Mouse (Mus musculus): ENCODE data around the gene Prc1.

The Prc1 gene

GRCm38 (mm10) chr7:80294062-80294763, at the start of gene Prc1:
Gene Prc1, plus strand, starts transcription at chr7:80294450.
- DNase-seq (ENCODE audit: low spot score) = peak; percentile 98

GRCm38 (mm10) chr7:80244851-80245250, 49.4 kb upstream of the Prc1 start:
- no peak for DNase-seq (ENCODE audit: low spot score)

- peak; percentile 93 for DNase-seq (ENCODE audit: low spot score)
Observed at GRCm38 (mm10) chr7:80246148-80246721, 48.0 kb upstream of the Prc1 start, which contains the start of gene Ttll13. Gene Ttll13, plus strand, starts transcription at chr7:80246376.

- DNase-seq (ENCODE audit: low spot score) = no peak
Observed at GRCm38 (mm10) chr7:80246859-80247258, 47.4 kb upstream of the Prc1 start.

- DNase-seq (ENCODE audit: low spot score) = no peak
Observed at GRCm38 (mm10) chr7:80252437-80252836, 41.8 kb upstream of the Prc1 start.

GRCm38 (mm10) chr7:80252886-80253285, 41.4 kb upstream of the Prc1 start:
- DNase-seq (ENCODE audit: low spot score) = no peak

- no peak for DNase-seq (ENCODE audit: low spot score)
Observed at GRCm38 (mm10) chr7:80255981-80256380, 38.3 kb upstream of the Prc1 start.

- no peak for DNase-seq (ENCODE audit: low spot score)
Observed at GRCm38 (mm10) chr7:80257706-80258105, 36.5 kb upstream of the Prc1 start.

GRCm38 (mm10) chr7:80260625-80261371, 33.5 kb upstream of the Prc1 start, which contains the start of gene Ngrn:
Gene Ngrn, plus strand, starts transcription at chr7:80261215.
- DNase-seq (ENCODE audit: low spot score) = peak; percentile 76

GRCm38 (mm10) chr7:80261372-80261990, 32.8 kb upstream of the Prc1 start:
- no peak for DNase-seq (ENCODE audit: low spot score)

- DNase-seq (ENCODE audit: low spot score) = no peak
Observed at GRCm38 (mm10) chr7:80264606-80265005, 29.6 kb upstream of the Prc1 start.

- no peak for DNase-seq (ENCODE audit: low spot score)
Observed at GRCm38 (mm10) chr7:80267764-80268163, 26.5 kb upstream of the Prc1 start.

- peak; percentile 94 for DNase-seq (ENCODE audit: low spot score)
Observed at GRCm38 (mm10) chr7:80268897-80269750, 25.1 kb upstream of the Prc1 start, which contains the start of gene Vps33b. Gene Vps33b, plus strand, starts transcription at chr7:80269649.

GRCm38 (mm10) chr7:80269751-80270255, 24.4 kb upstream of the Prc1 start:
- no peak for DNase-seq (ENCODE audit: low spot score)

- DNase-seq (ENCODE audit: low spot score) = no peak
Observed at GRCm38 (mm10) chr7:80273456-80273855, 20.8 kb upstream of the Prc1 start.

- no peak for DNase-seq (ENCODE audit: low spot score)
Observed at GRCm38 (mm10) chr7:80276374-80276773, 17.9 kb upstream of the Prc1 start.

GRCm38 (mm10) chr7:80280032-80280431, 14.2 kb upstream of the Prc1 start:
- no peak for DNase-seq (ENCODE audit: low spot score)

GRCm38 (mm10) chr7:80280998-80281397, 13.3 kb upstream of the Prc1 start:
- DNase-seq (ENCODE audit: low spot score) = no peak

- no peak for DNase-seq (ENCODE audit: low spot score)
Observed at GRCm38 (mm10) chr7:80281646-80282045, 12.6 kb upstream of the Prc1 start.

GRCm38 (mm10) chr7:80283226-80283918, 10.9 kb upstream of the Prc1 start:
- no peak for DNase-seq (ENCODE audit: low spot score)

- DNase-seq (ENCODE audit: low spot score) = no peak
Observed at GRCm38 (mm10) chr7:80284391-80284790, 9.9 kb upstream of the Prc1 start.

Measured in ovary, postnatal 14 days (tissue).